Mouse (Mus musculus) lung, adult 2 months (tissue): ENCODE results near the gene Npr2.

Experiments
- CTCF ChIP-seq: fragments of 200-500 bp; IDR thresholded peaks from 2 replicates; pipeline ENCODE4 v1.5.1; 2011; ENCODE audit warnings: mild to moderate bottlenecking, low read length, control low read depth; ENCODE audit not compliant: insufficient read depth
- POLR2A ChIP-seq: fragments of 200-500 bp; IDR thresholded peaks from 2 replicates; pipeline ENCODE4 v1.6.1; 2011; ENCODE audit warnings: low read depth, mild to moderate bottlenecking, control low read depth, low read length, borderline replicate concordance; ENCODE audit errors: extremely low read depth

GRCm38 (mm10) chr4:43673703-43674102 is 42.0 kb downstream of the Npr2 start:
- no peak for TF ChIP-seq CTCF
- no peak for TF ChIP-seq POLR2A
